Mouse (Mus musculus): ENCODE measurements around the gene Mrpl36. TPM values are rescaled to one million over a fixed set of nuclear protein-coding genes. Genes with fewer than 3 reads are reported as not detected.

The Mrpl36 gene
- total and polyA plus RNA-seq, 3 experiments, result 140 to 147 TPM; not detected in 1

- TF ChIP-seq CHD1 (IDR thresholded peaks at IDR 0.05; ENCODE audit: low read depth, low read length), result no peak
- no peak for TF ChIP-seq ELF1 (IDR thresholded peaks at IDR 0.05; ENCODE audit: low read depth, low read length)
- no peak for TF ChIP-seq KAT2A (conservative IDR thresholded peaks at IDR 0.05; ENCODE audit: low read depth, low read length)
- TF ChIP-seq MYB (IDR thresholded peaks at IDR 0.05; ENCODE audit: low read depth, low read length), result no peak
- no peak for TF ChIP-seq E2F4 (IDR thresholded peaks at IDR 0.05; ENCODE audit: borderline replicate concordance, low read depth, low read length)
- TF ChIP-seq USF1 (IDR thresholded peaks at IDR 0.05; ENCODE audit: low read depth, low read length), result no peak
- Histone ChIP-seq H3K4me3 (ENCODE audit: control insufficient read depth in 1 of 2, insufficient read depth in 1 of 2, low read depth in 2 of 2, low read length in 2 of 2) (no peak overlapping the region), H3K9ac (ENCODE audit: control insufficient read depth, low read depth, low read length, poor library complexity, severe bottlenecking) (no peak overlapping the region), H3K9me3 (replicated peaks; ENCODE audit: insufficient read depth, low read length) (no peaks in the 10 kb centered on the region), H3K4me1 (ENCODE audit: control insufficient read depth in 1 of 2, insufficient read depth in 2 of 2, low read length in 2 of 2) (no peaks in the 10 kb centered on the region), H3K27ac (ENCODE audit: control insufficient read depth, low read depth, low read length) (no peak overlapping the region), H3K36me3 (ENCODE audit: control insufficient read depth in 1 of 2, insufficient read depth in 2 of 2, low read length in 2 of 2) (no peaks in the 10 kb centered on the region), H3K27me3 (ENCODE audit: control insufficient read depth in 1 of 2, insufficient read depth in 2 of 2, low read length in 2 of 2) (no peaks in the 10 kb centered on the region), H3K79me2 (ENCODE audit: control insufficient read depth, insufficient read depth, low read length, poor library complexity) (no peaks in the 10 kb centered on the region)
- no peak for DNase-seq (ENCODE audit: low read depth, low spot score)
These were observed 22.8 kb upstream of the Mrpl36 start for GRCm38 (mm10) chr13:73305398-73306084.

- DNase-seq (ENCODE audit: low read depth, low spot score), result no peak
- H3K79me2 ChIP-seq (ENCODE audit: control insufficient read depth, insufficient read depth, low read length, poor library complexity), result no peaks in the 10 kb centered on the region
- H3K36me3 ChIP-seq (ENCODE audit: control insufficient read depth in 1 of 2, insufficient read depth in 2 of 2, low read length in 2 of 2), result no peaks in the 10 kb centered on the region
- H3K4me3 ChIP-seq (ENCODE audit: control insufficient read depth in 1 of 2, insufficient read depth in 1 of 2, low read depth in 2 of 2, low read length in 2 of 2), result no peak overlapping the region
- no peak overlapping the region for H3K9ac ChIP-seq (ENCODE audit: control insufficient read depth, low read depth, low read length, poor library complexity, severe bottlenecking)
- no peaks in the 10 kb centered on the region for H3K9me3 ChIP-seq (replicated peaks; ENCODE audit: insufficient read depth, low read length)
- H3K4me1 ChIP-seq (ENCODE audit: control insufficient read depth in 1 of 2, insufficient read depth in 2 of 2, low read length in 2 of 2), result no peaks in the 10 kb centered on the region
- TF ChIP-seq GABPA (IDR thresholded peaks at IDR 0.05; ENCODE audit: low read depth, low read length) (no peak), TCF12 (IDR thresholded peaks at IDR 0.05; ENCODE audit: low read depth, low read length) (no peak), E2F4 (IDR thresholded peaks at IDR 0.05; ENCODE audit: borderline replicate concordance, low read depth, low read length) (no peak), UBTF (IDR thresholded peaks at IDR 0.05; ENCODE audit: borderline replicate concordance, insufficient read depth, low read depth, low read length) (no peak)
- H3K27ac ChIP-seq (ENCODE audit: control insufficient read depth, low read depth, low read length), result no peak overlapping the region
- H3K27me3 ChIP-seq (ENCODE audit: control insufficient read depth in 1 of 2, insufficient read depth in 2 of 2, low read length in 2 of 2), result no peaks in the 10 kb centered on the region
These were observed 22.3 kb upstream of the Mrpl36 start for GRCm38 (mm10) chr13:73306085-73306410.

GRCm38 (mm10) chr13:73306430-73306829 lies 21.9 kb upstream of the Mrpl36 start:
- TF ChIP-seq HCFC1 (IDR thresholded peaks at IDR 0.05; ENCODE audit: low read depth, low read length) (no peak), MAX (IDR thresholded peaks at IDR 0.05; ENCODE audit: low read length) (no peak), GATA1 (IDR thresholded peaks at IDR 0.05; ENCODE audit: low read depth, low read length) (no peak), MYC (IDR thresholded peaks at IDR 0.05; ENCODE audit: low read depth, low read length) (no peak), MAZ (IDR thresholded peaks at IDR 0.05; ENCODE audit: low read depth, low read length) (no peak), ZC3H11A (IDR thresholded peaks at IDR 0.05; ENCODE audit: low read depth, low read length) (no peak), BHLHE40 (IDR thresholded peaks at IDR 0.05; ENCODE audit: borderline replicate concordance, low read depth, low read length) (no peak), CHD2 (IDR thresholded peaks at IDR 0.05; ENCODE audit: low read length) (no peak), RCOR1 (IDR thresholded peaks at IDR 0.05; ENCODE audit: low read depth, low read length) (no peak), UBTF (IDR thresholded peaks at IDR 0.05; ENCODE audit: borderline replicate concordance, insufficient read depth, low read depth, low read length) (no peak), POLR2AphosphoS2 (IDR thresholded peaks at IDR 0.05; ENCODE audit: low read length) (no peak), E2F4 (IDR thresholded peaks at IDR 0.05; ENCODE audit: borderline replicate concordance, low read depth, low read length) (no peak), POLR2AphosphoS5 (IDR thresholded peaks at IDR 0.05; ENCODE audit: borderline replicate concordance, low read depth, low read length) (no peak), KAT2A (conservative IDR thresholded peaks at IDR 0.05; ENCODE audit: low read depth, low read length) (no peak), RAD21 (IDR thresholded peaks at IDR 0.05; ENCODE audit: low read depth, low read length) (no peak), SMC3 (IDR thresholded peaks at IDR 0.05; ENCODE audit: low read depth, low read length) (no peak), USF2 (IDR thresholded peaks at IDR 0.05; ENCODE audit: borderline replicate concordance in 1 of 2, insufficient read depth in 1 of 2, low read depth in 1 of 2, low read length in 2 of 2) (no peak), CTCF (IDR thresholded peaks at IDR 0.05 in 2 of 3, conservative IDR thresholded peaks at IDR 0.05 in 1 of 3; ENCODE audit: control insufficient read depth in 1 of 3, insufficient read depth in 1 of 3, low read depth in 2 of 3, low read length in 3 of 3, poor library complexity in 1 of 3, severe bottlenecking in 1 of 3) (no peak), JUND (IDR thresholded peaks at IDR 0.05; ENCODE audit: low read depth, low read length) (no peak)
- H3K9me3 ChIP-seq (replicated peaks; ENCODE audit: insufficient read depth, low read length), result no peaks in the 10 kb centered on the region
- H3K27me3 ChIP-seq (ENCODE audit: control insufficient read depth in 1 of 2, insufficient read depth in 2 of 2, low read length in 2 of 2), result no peaks in the 10 kb centered on the region
- H3K27ac ChIP-seq (ENCODE audit: control insufficient read depth, low read depth, low read length), result no peak overlapping the region
- no peaks in the 10 kb centered on the region for H3K79me2 ChIP-seq (ENCODE audit: control insufficient read depth, insufficient read depth, low read length, poor library complexity)
- H3K36me3 ChIP-seq (ENCODE audit: control insufficient read depth in 1 of 2, insufficient read depth in 2 of 2, low read length in 2 of 2), result no peaks in the 10 kb centered on the region
- H3K9ac ChIP-seq (ENCODE audit: control insufficient read depth, low read depth, low read length, poor library complexity, severe bottlenecking), result no peak overlapping the region
- H3K4me3 ChIP-seq (ENCODE audit: control insufficient read depth in 1 of 2, insufficient read depth in 1 of 2, low read depth in 2 of 2, low read length in 2 of 2), result no peak overlapping the region
- no peak for DNase-seq (ENCODE audit: low read depth, low spot score)
- H3K4me1 ChIP-seq (ENCODE audit: control insufficient read depth in 1 of 2, insufficient read depth in 2 of 2, low read length in 2 of 2), result no peaks in the 10 kb centered on the region
